Mouse (Mus musculus) megakaryocyte, embryonic 14.5 days (primary cell): ENCODE measurements around the gene Mrgpra2b. TPM values are rescaled to one million over a fixed set of nuclear protein-coding genes. Genes with fewer than 3 reads are reported as not detected.

Experiments
- polyA plus RNA-seq: library from polyadenylated mRNA; stranded (reverse); fragments of >175 nt; gene quantifications from 2 replicates; pipeline ENCODE4 v1.2.3, GENCODE M21; 2012; ENCODE audit warnings: low replicate concordance; ENCODE audit not compliant: insufficient read depth

Mrgpra2b gene
- polyA plus RNA-seq, 1 experiment: not detected

Other genes starting within 250 kb of the Mrgpra2b start
- gene Mrgpra1, start 174.6 kb downstream of the Mrgpra2b start, polyA plus RNA-seq: not detected in 2 replicates
- not detected in 2 replicates for gene Mrgpra2a, start 76.7 kb downstream of the Mrgpra2b start, polyA plus RNA-seq
- gene Mrgpra3, start 72.5 kb upstream of the Mrgpra2b start, polyA plus RNA-seq: not detected in 2 replicates